Mouse (Mus musculus) kidney, adult 2 months (tissue): ENCODE data around the gene Gabbr2. TPM values are rescaled to one million over a fixed set of nuclear protein-coding genes. Genes with fewer than 3 reads are reported as not detected.

Source experiments
- DNase-seq: peaks from one replicate; pipeline ENCODE4 v3.0.0; 2021
- H3K27ac ChIP-seq: fragments of 200-500 bp; 2 replicates; pipeline ENCODE4 v1.5.1; 2012; ENCODE audit warnings: low read depth, low read length, control low read depth, inconsistent platforms; ENCODE audit not compliant: insufficient read depth
- H3K27me3 ChIP-seq: fragments of 200-500 bp; replicated peaks from 2 replicates; pipeline ENCODE4 v1.6.1; 2012; ENCODE audit warnings: mild to moderate bottlenecking, moderate library complexity, low read length, inconsistent platforms; ENCODE audit not compliant: control insufficient read depth, insufficient read depth
- H3K36me3 ChIP-seq: fragments of 200-500 bp; 2 replicates; pipeline ENCODE4 v1.6.1; 2012; ENCODE audit warnings: mild to moderate bottlenecking, moderate library complexity, low read length, inconsistent platforms; ENCODE audit not compliant: control insufficient read depth, insufficient read depth
- H3K4me1 ChIP-seq: fragments of 200-500 bp; 2 replicates; pipeline ENCODE4 v1.6.1; 2011; ENCODE audit warnings: low read length; ENCODE audit not compliant: control insufficient read depth, insufficient read depth
- H3K4me3 ChIP-seq: fragments of 200-500 bp; 2 replicates; pipeline ENCODE4 v1.5.1; 2011; ENCODE audit warnings: mild to moderate bottlenecking, low read depth, low read length, control low read depth; ENCODE audit not compliant: insufficient read depth
- CTCF ChIP-seq: fragments of 200-500 bp; conservative IDR thresholded peaks from 2 replicates; pipeline ENCODE4 v1.5.1; 2011; ENCODE audit warnings: low read depth, mild to moderate bottlenecking, control low read depth, low read length, moderate library complexity, mixed read lengths; ENCODE audit not compliant: insufficient read depth, insufficient read length
- POLR2A ChIP-seq: fragments of 200-500 bp; IDR thresholded peaks from one replicate; pipeline ENCODE4 v1.6.1; 2011; ENCODE audit warnings: low read depth, low read length, control low read depth
- WGBS: fragments of 180-500 bp; shearing (Covaris S2); methylation state at CpG from one replicate; pipeline ENCODE4 v1.1.7; 2018; 5-methylcytosine and 5-hydroxymethylcytosine counted together
- polyA plus RNA-seq: library from polyadenylated mRNA; depleted of rRNA; stranded (reverse); fragments of >200 nt; gene quantifications from 2 replicates; pipeline ENCODE4 v1.2.3, GENCODE M21; 2012

The Gabbr2 gene
- polyA plus RNA-seq, 1 experiment = 0.28 TPM

GRCm38 (mm10) chr4:46988257-46988656, 3.4 kb downstream of the Gabbr2 start:
- Histone ChIP-seq H3K27ac (no peak overlapping the region), H3K4me1 (no peaks in the 10 kb centered on the region), H3K4me3 (no peak overlapping the region), H3K36me3 (no peaks in the 10 kb centered on the region), H3K27me3 (no peaks in the 10 kb centered on the region; the same call in 1 of the 2 replicates)
- no peak for TF ChIP-seq CTCF
- no peak for TF ChIP-seq POLR2A
- 51% methylated on average over 3 of the region's 3 CpGs for WGBS
- no peak for DNase-seq

- WGBS = 92% methylated on average over 6 of the region's 6 CpGs
- Histone ChIP-seq H3K4me1 (no peaks in the 10 kb centered on the region), H3K27ac (no peak overlapping the region), H3K36me3 (no peaks in the 10 kb centered on the region), H3K4me3 (no peak overlapping the region), H3K27me3 (no peaks in the 10 kb centered on the region; the same call in 1 of the 2 replicates)
- DNase-seq = no peak
- TF ChIP-seq CTCF (no peak), POLR2A (no peak)
Observed at GRCm38 (mm10) chr4:46987809-46988208, 3.9 kb downstream of the Gabbr2 start.

- Histone ChIP-seq H3K4me3 (no peak overlapping the region), H3K27me3 (no peaks in the 10 kb centered on the region; the same call in 1 of the 2 replicates), H3K27ac (no peak overlapping the region), H3K4me1 (no peaks in the 10 kb centered on the region), H3K36me3 (no peaks in the 10 kb centered on the region)
- TF ChIP-seq POLR2A (no peak), CTCF (no peak)
- DNase-seq = no peak
Observed at GRCm38 (mm10) chr4:46986054-46986453, 5.6 kb downstream of the Gabbr2 start.

DNA sequence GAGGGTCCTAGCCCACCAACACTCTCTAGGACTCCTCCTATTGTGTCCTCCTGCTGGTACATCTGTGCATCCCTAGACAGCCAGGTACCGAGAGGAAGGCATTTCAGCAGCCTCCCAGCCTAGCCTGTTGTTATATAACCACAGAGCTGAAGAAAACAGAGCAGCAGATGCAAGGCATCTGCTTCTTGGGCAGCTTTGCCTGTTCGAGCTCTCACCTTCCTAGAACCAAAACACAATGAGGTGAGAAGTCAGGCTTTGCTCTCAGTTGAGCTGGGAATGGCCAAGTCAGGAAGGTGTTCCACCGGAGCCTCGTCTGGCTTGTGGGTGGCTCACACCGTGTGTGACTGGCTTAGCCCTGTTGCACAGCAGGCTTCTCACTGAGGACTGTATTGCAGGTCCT, 8.8 kb downstream of the Gabbr2 start:
- no peaks in the 10 kb centered on the region for H3K27me3 ChIP-seq
- no peak overlapping the region for H3K27ac ChIP-seq
- H3K36me3 ChIP-seq = no peaks in the 10 kb centered on the region
- 74% methylated on average over 5 of the region's 5 CpGs for WGBS
- no peak overlapping the region for H3K4me3 ChIP-seq
- TF ChIP-seq POLR2A = no peak
- no peaks in the 10 kb centered on the region for H3K4me1 ChIP-seq
- no peak for DNase-seq

DNA sequence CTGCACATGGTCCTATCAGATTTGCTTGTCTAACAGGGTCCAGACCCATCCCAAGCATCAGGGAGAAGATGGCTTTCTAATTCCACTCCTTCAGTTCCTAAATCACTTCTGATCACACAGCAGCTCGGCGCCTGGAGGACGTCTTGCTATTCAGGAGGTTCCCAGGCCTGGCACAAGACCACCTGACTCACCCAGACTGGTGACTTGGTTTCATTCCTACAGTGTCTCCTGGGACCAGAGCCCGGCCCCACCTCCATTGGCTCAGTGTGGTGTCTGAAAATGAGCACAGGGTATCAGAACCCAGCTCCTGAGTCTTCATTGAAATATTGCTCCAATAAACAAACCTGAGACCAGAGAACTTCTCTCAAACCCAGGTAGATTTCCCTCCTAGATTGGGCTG, 9.6 kb downstream of the Gabbr2 start:
- H3K27me3 ChIP-seq = no peaks in the 10 kb centered on the region
- no peak overlapping the region for H3K27ac ChIP-seq
- no peaks in the 10 kb centered on the region for H3K36me3 ChIP-seq
- WGBS = 81% methylated on average over 4 of the region's 4 CpGs
- no peak for TF ChIP-seq POLR2A
- TF ChIP-seq CTCF = no peak
- DNase-seq = no peak
- H3K4me3 ChIP-seq = no peak overlapping the region
- no peaks in the 10 kb centered on the region for H3K4me1 ChIP-seq

DNA sequence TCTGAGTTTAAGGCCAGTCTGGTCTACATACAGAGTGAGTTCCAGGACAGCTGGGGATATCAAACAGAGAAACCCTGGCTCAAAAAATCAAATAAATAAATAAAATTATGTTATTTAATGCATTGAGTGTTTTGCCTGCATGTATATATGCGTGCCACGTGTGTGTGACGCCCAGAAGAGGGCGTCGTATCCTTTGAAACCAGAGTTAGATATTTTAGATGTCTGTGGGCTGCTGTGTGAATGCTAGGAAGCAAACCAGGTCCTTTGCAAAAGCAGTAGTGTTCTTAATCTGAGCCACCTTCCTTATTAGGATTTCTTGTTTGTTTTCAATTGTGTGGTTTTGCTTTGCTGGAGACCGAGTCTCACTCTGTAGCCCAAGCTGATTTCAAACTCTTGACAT, 13.3 kb downstream of the Gabbr2 start:
- Histone ChIP-seq H3K27ac (no peak overlapping the region), H3K4me1 (no peaks in the 10 kb centered on the region), H3K27me3 (no peaks in the 10 kb centered on the region), H3K4me3 (no peak overlapping the region), H3K36me3 (no peaks in the 10 kb centered on the region)
- no peak for TF ChIP-seq POLR2A
- no peak; the same call in 1 of the 2 replicates for TF ChIP-seq CTCF
- no peak for DNase-seq
- 90% methylated on average over 6 of the region's 6 CpGs for WGBS

DNA sequence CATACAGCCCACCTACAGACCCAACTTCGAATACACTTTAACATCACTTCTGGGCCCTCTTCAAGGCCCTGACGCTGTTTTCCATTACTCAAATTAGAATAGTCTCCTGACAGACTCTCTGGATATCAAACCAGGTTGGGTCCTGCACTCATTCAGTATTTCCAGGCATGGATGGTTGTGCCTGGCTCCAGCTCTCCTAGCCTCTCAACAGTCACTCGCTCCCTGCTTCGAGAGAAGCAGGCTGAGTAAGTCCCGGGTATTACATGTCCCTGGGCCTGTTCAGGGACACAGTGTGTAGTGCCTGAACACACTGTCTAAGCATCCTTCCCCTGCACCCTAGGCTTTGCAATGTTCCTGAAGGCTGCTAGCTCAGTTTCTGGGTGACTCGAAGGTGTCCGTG, 14.5 kb downstream of the Gabbr2 start:
- 93% methylated on average over 7 of the region's 7 CpGs for WGBS
- TF ChIP-seq CTCF (no peak), POLR2A (no peak)
- DNase-seq = no peak
- no peaks in the 10 kb centered on the region for H3K36me3 ChIP-seq
- H3K4me1 ChIP-seq = no peaks in the 10 kb centered on the region
- H3K4me3 ChIP-seq = no peak overlapping the region
- no peaks in the 10 kb centered on the region for H3K27me3 ChIP-seq
- no peak overlapping the region for H3K27ac ChIP-seq

DNA sequence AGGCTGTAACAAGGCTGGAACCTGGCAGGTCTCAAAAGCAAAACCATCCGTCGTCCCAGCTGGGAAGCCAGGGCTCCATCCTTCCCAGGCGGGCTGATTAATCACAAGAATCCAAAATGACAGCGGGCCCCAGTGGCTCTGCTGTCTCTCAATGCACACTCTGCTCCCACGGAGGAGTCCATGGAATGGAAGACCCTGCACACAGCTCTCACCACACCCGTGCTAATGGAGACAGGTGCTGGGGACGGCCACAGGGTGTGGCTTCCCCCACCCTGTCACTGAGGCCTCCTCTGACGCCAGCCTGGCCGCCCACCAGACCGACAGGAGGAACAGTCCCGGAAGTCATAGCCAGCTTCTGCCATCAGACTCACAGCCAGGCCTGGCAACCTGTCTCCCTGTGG, 15.0 kb downstream of the Gabbr2 start:
- Histone ChIP-seq H3K4me1 (no peaks in the 10 kb centered on the region), H3K27me3 (no peaks in the 10 kb centered on the region), H3K36me3 (no peaks in the 10 kb centered on the region), H3K27ac (no peak overlapping the region), H3K4me3 (no peak overlapping the region)
- DNase-seq = no peak
- TF ChIP-seq CTCF = no peak
- WGBS = 74% methylated on average over 11 of the region's 11 CpGs
